Mouse (Mus musculus): ENCODE measurements around the gene Tmem178. TPM values are rescaled to one million over a fixed set of nuclear protein-coding genes. Genes with fewer than 3 reads are reported as not detected.
A peak's percentile ranks its signal among the peaks of the same experiment; 100 is the strongest.

Gene Tmem178
- total and polyA plus RNA-seq, 3 experiments = 0.28 TPM; not detected in 2

- TF ChIP-seq CTCF (IDR thresholded peaks at IDR 0.05 in 2 of 3, conservative IDR thresholded peaks at IDR 0.05 in 1 of 3; ENCODE audit: control insufficient read depth in 1 of 3, insufficient read depth in 1 of 3, low read depth in 2 of 3, low read length in 3 of 3, poor library complexity in 1 of 3, severe bottlenecking in 1 of 3) = no peak
- TF ChIP-seq TAL1 (IDR thresholded peaks at IDR 0.05; ENCODE audit: low read length) = peak; percentile 79
- no peak for TF ChIP-seq USF1 (IDR thresholded peaks at IDR 0.05; ENCODE audit: low read depth, low read length)
- no peak for TF ChIP-seq RAD21 (IDR thresholded peaks at IDR 0.05; ENCODE audit: low read depth, low read length)
- no peak for TF ChIP-seq POLR2A (IDR thresholded peaks at IDR 0.05; ENCODE audit: control insufficient read depth in 1 of 2, insufficient read depth in 1 of 2, low read depth in 1 of 2, low read length in 2 of 2, poor library complexity in 1 of 2)
- TF ChIP-seq USF2 (IDR thresholded peaks at IDR 0.05; ENCODE audit: borderline replicate concordance in 1 of 2, insufficient read depth in 1 of 2, low read depth in 1 of 2, low read length in 2 of 2) = no peak
- TF ChIP-seq UBTF (IDR thresholded peaks at IDR 0.05; ENCODE audit: borderline replicate concordance, insufficient read depth, low read depth, low read length) = no peak
- peak; percentile 90 for TF ChIP-seq RCOR1 (IDR thresholded peaks at IDR 0.05; ENCODE audit: low read depth, low read length)
- TF ChIP-seq MYC (IDR thresholded peaks at IDR 0.05; ENCODE audit: low read depth, low read length) = peak; percentile 42; the same call in 1 of the 2 replicates
- TF ChIP-seq EP300 (IDR thresholded peaks at IDR 0.05; ENCODE audit: low read depth in 1 of 2, low read length in 2 of 2) = peak; percentile 97 to 99
- peak; percentile 78 for TF ChIP-seq MAZ (IDR thresholded peaks at IDR 0.05; ENCODE audit: low read depth, low read length)
- no peak for TF ChIP-seq MEF2A (IDR thresholded peaks at IDR 0.05; ENCODE audit: extremely low read depth, insufficient replicate concordance, low read depth, low read length, poor library complexity, severe bottlenecking)
- peak; percentile 54; the same call in 1 of the 2 replicates for TF ChIP-seq ZMIZ1 (IDR thresholded peaks at IDR 0.05; ENCODE audit: low read depth, low read length)
- TF ChIP-seq ETS1 (IDR thresholded peaks at IDR 0.05; ENCODE audit: low read depth, low read length) = peak; percentile 88
- peak; percentile 24; the same call in 1 of the 2 replicates for TF ChIP-seq ELF1 (IDR thresholded peaks at IDR 0.05; ENCODE audit: low read depth, low read length)
- peak; percentile 47; the same call in 1 of the 2 replicates for TF ChIP-seq POLR2AphosphoS2 (IDR thresholded peaks at IDR 0.05; ENCODE audit: low read length)
- peak; percentile 85 for TF ChIP-seq SIN3A (IDR thresholded peaks at IDR 0.05; ENCODE audit: low read length)
- peak; percentile 13; the same call in 1 of the 2 replicates for TF ChIP-seq CHD2 (IDR thresholded peaks at IDR 0.05; ENCODE audit: low read length)
These were observed 87.5 kb downstream of the Tmem178 start (continued) for GRCm38 (mm10) chr17:81031830-81032442.

- no peak overlapping the region for H3K4me3 ChIP-seq (ENCODE audit: control insufficient read depth in 1 of 2, insufficient read depth in 1 of 2, low read depth in 2 of 2, low read length in 2 of 2)
- H3K4me1 ChIP-seq (ENCODE audit: control insufficient read depth in 1 of 2, insufficient read depth in 2 of 2, low read length in 2 of 2) = peaks cover 21 to 23% of the 10 kb centered on the region in 2 experiments
- H3K36me3 ChIP-seq (ENCODE audit: control insufficient read depth in 1 of 2, insufficient read depth in 2 of 2, low read length in 2 of 2) = peaks cover 19 to 36% of the 10 kb centered on the region in 2 experiments
- peak; percentile 71 for DNase-seq (ENCODE audit: low read depth, low spot score)
- H3K9me3 ChIP-seq (replicated peaks; ENCODE audit: insufficient read depth, low read length) = no peaks in the 10 kb centered on the region
- no peak overlapping the region for H3K9ac ChIP-seq (ENCODE audit: control insufficient read depth, low read depth, low read length, poor library complexity, severe bottlenecking)
- H3K79me2 ChIP-seq (ENCODE audit: control insufficient read depth, insufficient read depth, low read length, poor library complexity) = no peaks in the 10 kb centered on the region
- H3K27ac ChIP-seq (ENCODE audit: control insufficient read depth, low read depth, low read length) = peak overlapping the region; percentile 48
- H3K27me3 ChIP-seq (ENCODE audit: control insufficient read depth in 1 of 2, insufficient read depth in 2 of 2, low read length in 2 of 2) = no peaks in the 10 kb centered on the region
- TF ChIP-seq GABPA (IDR thresholded peaks at IDR 0.05; ENCODE audit: low read depth, low read length) = no peak
- TF ChIP-seq GATA1 (IDR thresholded peaks at IDR 0.05; ENCODE audit: low read depth, low read length) = peak; percentile 33; the same call in 1 of the 2 replicates
- no peak for TF ChIP-seq E2F4 (IDR thresholded peaks at IDR 0.05; ENCODE audit: borderline replicate concordance, low read depth, low read length)
- TF ChIP-seq TCF12 (IDR thresholded peaks at IDR 0.05; ENCODE audit: low read depth, low read length) = peak; percentile 53; the same call in 1 of the 2 replicates
- TF ChIP-seq NELFE (IDR thresholded peaks at IDR 0.05; ENCODE audit: low read depth, low read length) = no peak
- no peak for TF ChIP-seq MAZ (IDR thresholded peaks at IDR 0.05; ENCODE audit: low read depth, low read length)
- TF ChIP-seq POLR2AphosphoS5 (IDR thresholded peaks at IDR 0.05; ENCODE audit: borderline replicate concordance, low read depth, low read length) = no peak
- TF ChIP-seq CHD1 (IDR thresholded peaks at IDR 0.05; ENCODE audit: low read depth, low read length) = no peak
- no peak for TF ChIP-seq POLR2AphosphoS2 (IDR thresholded peaks at IDR 0.05; ENCODE audit: low read length)
- TF ChIP-seq UBTF (IDR thresholded peaks at IDR 0.05; ENCODE audit: borderline replicate concordance, insufficient read depth, low read depth, low read length) = no peak
- no peak for TF ChIP-seq MXI1 (IDR thresholded peaks at IDR 0.05; ENCODE audit: low read depth, low read length)
- TF ChIP-seq SMC3 (IDR thresholded peaks at IDR 0.05; ENCODE audit: low read depth, low read length) = no peak
- no peak for TF ChIP-seq MYB (IDR thresholded peaks at IDR 0.05; ENCODE audit: low read depth, low read length)
- TF ChIP-seq ZC3H11A (IDR thresholded peaks at IDR 0.05; ENCODE audit: low read depth, low read length) = no peak
- no peak for TF ChIP-seq CTCF (IDR thresholded peaks at IDR 0.05 in 2 of 3, conservative IDR thresholded peaks at IDR 0.05 in 1 of 3; ENCODE audit: control insufficient read depth in 1 of 3, insufficient read depth in 1 of 3, low read depth in 2 of 3, low read length in 3 of 3, poor library complexity in 1 of 3, severe bottlenecking in 1 of 3)
- no peak for TF ChIP-seq ZMIZ1 (IDR thresholded peaks at IDR 0.05; ENCODE audit: low read depth, low read length)
- no peak for TF ChIP-seq BHLHE40 (IDR thresholded peaks at IDR 0.05; ENCODE audit: borderline replicate concordance, low read depth, low read length)
- no peak for TF ChIP-seq ZKSCAN1 (IDR thresholded peaks at IDR 0.05; ENCODE audit: low read depth, low read length)
- no peak for TF ChIP-seq USF2 (IDR thresholded peaks at IDR 0.05; ENCODE audit: borderline replicate concordance in 1 of 2, insufficient read depth in 1 of 2, low read depth in 1 of 2, low read length in 2 of 2)
- TF ChIP-seq EP300 (IDR thresholded peaks at IDR 0.05; ENCODE audit: low read depth in 1 of 2, low read length in 2 of 2) = peak in 1 of 2 experiments; percentile 60; a peak in 2 of 4 replicates
- no peak; the same call in 1 of the 2 replicates for TF ChIP-seq SIN3A (IDR thresholded peaks at IDR 0.05; ENCODE audit: low read length)
- TF ChIP-seq ELF1 (IDR thresholded peaks at IDR 0.05; ENCODE audit: low read depth, low read length) = 0 out of 2 replicates have a peak, but pooled peaks have one; percentile 20
- no peak for TF ChIP-seq TAL1 (IDR thresholded peaks at IDR 0.05; ENCODE audit: low read length)
These were observed 88.5 kb downstream of the Tmem178 start for GRCm38 (mm10) chr17:81032957-81033356.

Measured in MEL (cell line).